14 mouse cellular contexts compared by ENCODE assay signal in genomic region chr2:64366528-64366927, GRCm38 (mm10).
"Had no signal": no experiment of that assay in that cellular context is flagged by ENCODE, and none has a peak within 500 bp of the region (broad histone marks: within the 10 kb centered on the region; RNA-seq: fewer than 3 reads in every experiment).

No protein-coding gene starts in this region.

- H3K27me3 ChIP-seq: intestine, embryonic 15.5 days; limb, embryonic 15.5 days; liver, embryonic 12.5 days; megakaryocyte, embryonic 14.5 days; stomach, embryonic 15.5 days had no signal

- H3K9ac ChIP-seq: intestine, embryonic 15.5 days; limb, embryonic 15.5 days; liver, embryonic 12.5 days; lung, embryonic 14.5 days; stomach, embryonic 15.5 days had no signal

- H3K4me1 ChIP-seq: intestine, embryonic 15.5 days; limb, embryonic 15.5 days; liver, embryonic 12.5 days; megakaryocyte, embryonic 14.5 days; stomach, embryonic 15.5 days had no signal

- H3K36me3 ChIP-seq: intestine, embryonic 15.5 days; limb, embryonic 15.5 days; liver, embryonic 12.5 days; stomach, embryonic 15.5 days had no signal

- H3K9me3 ChIP-seq: intestine, embryonic 15.5 days; limb, embryonic 15.5 days; liver, embryonic 12.5 days; stomach, embryonic 15.5 days had no signal

- H3K4me3 ChIP-seq: intestine, embryonic 15.5 days; left cerebral cortex, adult 2 months; limb, embryonic 15.5 days; liver, embryonic 12.5 days; megakaryocyte, embryonic 14.5 days; stomach, embryonic 15.5 days had no signal

- H3K27ac ChIP-seq: intestine, embryonic 15.5 days; left cerebral cortex, adult 2 months; limb, embryonic 15.5 days; liver, embryonic 12.5 days; macrophage; stomach, embryonic 15.5 days had no signal

- ATAC-seq: intestine, embryonic 15.5 days; liver, embryonic 12.5 days had no signal

- H3K4me2 ChIP-seq: intestine, embryonic 15.5 days; limb, embryonic 15.5 days; liver, embryonic 12.5 days; lung, embryonic 14.5 days; stomach, embryonic 15.5 days had no signal

- DNase-seq: kidney, adult 18-20 months; kidney, postnatal 10 days; lung, embryonic 14.5 days; lung, postnatal 14 days; right cerebral cortex, postnatal 14 days; thymus, adult 2 months; thymus, postnatal 36 days had no signal
